Mouse (Mus musculus) MEL-GATA-1-ER (cell line): ENCODE measurements around the gene Jph3.

Experiments
- DNase-seq: peaks from one replicate; pipeline ENCODE4 v3.0.0-alpha.2; 2012; ENCODE audit warnings: low read depth; ENCODE audit errors: extremely low read depth

The Jph3 gene

DNA sequence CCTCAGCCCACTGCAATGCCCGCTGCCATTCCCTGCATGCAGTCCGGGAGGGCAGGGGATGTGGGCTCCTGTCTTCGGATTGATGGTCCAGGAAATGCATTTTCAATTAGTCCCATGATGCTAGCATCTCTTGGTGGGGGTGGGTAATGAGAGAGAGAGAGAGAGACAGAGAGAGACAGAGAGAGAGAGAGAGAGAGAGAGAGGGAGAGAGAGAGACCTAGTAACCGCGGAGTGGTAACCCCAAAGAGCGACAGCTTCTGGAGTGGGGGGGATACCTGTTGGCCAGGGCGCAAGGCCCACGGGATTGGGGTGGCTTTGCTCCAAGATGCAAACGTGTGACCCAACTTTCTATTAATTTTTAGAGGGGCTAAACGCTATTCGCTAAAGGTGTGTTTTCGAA lies at the start of gene Jph3:
TSS of gene Jph3 (plus strand) at position 301 of the 400 bp plus-strand sequence.
- DNase-seq = no peak

DNA sequence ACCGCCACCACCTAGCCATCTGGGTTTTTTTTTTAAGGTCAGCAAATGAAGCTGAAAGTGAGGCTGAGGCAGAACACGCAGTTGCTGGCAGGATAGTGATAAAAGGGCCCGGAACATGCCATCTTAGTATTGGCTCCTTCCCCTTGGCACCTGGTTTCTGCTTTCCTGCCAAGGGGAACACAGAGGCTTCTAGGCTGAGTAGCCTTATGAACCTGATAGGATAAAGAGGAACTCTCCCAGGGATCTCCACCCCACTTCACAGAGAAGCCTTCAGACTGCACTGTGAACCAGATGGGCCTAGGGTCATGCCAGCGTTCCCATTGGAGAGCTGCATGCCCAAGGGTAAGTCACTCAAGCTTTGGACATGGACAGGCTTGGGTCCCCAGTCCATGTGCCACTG lies 48.5 kb upstream of the Jph3 start:
- DNase-seq = no peak

DNA sequence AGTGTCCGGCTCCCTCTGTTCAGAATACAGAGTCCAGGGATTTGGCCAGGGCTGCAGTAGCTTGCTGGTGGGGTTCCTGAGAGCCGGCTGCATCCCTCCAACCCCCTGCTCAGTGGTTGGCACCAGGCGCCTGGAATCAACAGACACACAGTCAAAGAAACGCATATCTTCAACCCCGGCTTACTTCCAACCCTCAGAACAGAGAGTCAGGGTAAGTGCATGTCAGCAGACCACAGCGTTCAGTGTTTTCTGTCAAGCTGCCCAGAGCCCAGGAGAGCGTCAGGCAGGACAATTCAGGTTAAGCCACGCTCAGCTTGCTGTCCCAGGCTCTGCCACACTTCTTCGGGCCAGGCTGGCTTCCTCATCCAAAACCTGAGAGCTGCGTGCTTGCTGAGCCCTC lies 48.0 kb upstream of the Jph3 start:
- no peak for DNase-seq

DNA sequence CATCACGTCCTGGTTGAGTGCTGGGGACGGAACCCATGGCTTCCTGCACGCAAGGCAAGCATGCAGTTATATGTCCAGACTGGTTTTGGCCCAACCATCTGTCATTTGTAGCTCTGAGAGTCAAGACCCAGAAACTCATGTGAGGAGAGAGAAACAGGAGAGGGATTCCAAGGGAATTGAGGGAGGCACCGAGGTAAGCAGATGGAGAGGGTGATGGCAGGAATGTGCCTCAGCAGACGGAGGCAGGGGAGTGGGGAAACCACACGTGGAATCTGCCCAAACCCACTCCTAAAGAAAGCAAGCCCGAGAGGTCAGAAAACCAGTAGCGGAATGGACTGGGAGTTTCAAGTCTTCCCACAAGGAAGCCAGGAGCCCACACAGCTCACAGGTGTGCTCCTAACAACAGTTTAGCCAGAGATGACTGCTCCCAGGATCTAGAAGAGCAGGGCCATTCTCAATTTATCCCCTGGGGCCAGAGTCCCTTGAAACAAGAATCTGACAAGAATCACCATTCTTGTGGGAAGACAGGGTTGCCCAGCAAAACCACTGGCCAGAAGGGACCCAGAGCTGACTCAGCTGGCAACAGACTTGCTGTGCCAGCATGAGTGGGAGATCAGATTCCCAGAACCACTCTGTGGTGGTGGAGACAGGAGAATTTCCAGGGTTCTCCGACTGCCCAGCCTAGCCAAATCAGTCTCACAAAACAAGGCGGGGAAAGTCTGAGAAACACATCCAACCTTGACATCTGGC lies 46.2 kb upstream of the Jph3 start:
- DNase-seq = no peak

DNA sequence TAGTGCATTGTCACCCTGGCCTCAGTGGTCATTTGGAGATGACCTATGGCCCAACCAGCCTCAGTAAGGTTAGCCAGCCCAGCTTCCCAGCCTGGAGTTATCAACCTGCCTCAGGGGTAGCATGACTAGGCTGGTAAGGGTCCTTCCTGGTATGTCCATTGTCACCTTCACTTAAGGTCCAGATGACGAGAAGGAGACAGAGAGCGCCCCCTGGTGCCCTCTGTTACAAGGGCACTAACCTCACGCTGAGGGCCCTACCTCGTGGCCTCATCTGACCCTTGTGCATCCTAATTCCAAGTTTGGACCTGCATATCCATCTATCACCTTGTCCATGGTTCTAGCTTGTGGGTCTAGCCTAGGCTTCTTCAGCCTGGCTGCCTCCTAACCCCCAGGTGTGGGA lies 44.0 kb upstream of the Jph3 start:
- DNase-seq = no peak

DNA sequence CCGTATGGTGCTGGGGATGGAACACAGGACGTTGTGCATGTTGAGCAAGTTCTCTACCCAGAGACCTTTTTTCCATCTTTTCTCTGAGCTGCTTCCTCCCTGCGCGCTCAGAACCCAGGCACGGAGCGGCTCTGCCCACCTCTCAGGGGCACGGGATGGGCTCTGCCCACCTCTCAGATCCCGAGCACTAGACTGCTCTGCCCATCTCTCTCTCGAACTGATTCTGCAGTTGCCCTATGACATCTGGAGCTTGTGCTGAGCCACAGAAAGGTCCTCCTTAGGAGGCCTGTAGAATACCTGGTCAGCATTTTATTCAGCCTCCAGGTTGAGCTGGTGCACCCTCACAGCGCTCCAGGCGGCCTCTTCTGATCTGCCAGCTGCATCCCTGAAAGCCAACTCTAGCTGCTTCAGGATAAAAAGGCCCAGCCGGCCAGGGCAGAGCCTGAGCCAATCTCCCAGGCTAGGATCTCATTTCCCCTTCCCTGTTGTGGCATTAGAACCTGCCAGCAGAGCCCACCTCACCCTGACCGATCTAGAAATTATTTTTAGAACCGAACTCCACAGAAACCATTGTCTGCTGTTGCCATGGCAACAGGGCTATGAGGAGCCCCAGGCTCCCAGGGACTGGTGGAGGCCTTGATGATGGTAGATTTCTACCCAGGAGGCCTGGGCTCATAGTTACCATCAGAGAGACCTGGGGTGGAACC lies 41.8 kb upstream of the Jph3 start:
- no peak for DNase-seq

DNA sequence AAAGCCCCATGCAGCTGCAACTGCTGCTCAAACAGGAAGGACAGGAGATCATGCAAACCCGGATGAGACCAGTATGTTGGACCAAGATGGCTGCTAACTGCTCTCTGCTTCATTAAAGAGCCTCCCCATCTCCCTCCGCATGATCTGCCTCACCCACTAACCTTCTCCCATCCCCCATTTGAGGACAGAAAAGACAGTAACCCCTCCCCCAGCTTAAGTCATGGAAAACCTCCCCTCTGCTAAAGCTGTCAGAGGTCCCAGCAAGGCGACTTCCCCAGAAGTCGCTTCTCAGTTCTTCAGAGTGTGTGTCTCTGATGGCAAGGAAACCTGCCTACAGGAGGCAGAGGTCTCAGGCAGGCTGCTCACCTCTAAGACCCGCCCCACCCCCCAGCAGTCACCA lies 40.9 kb upstream of the Jph3 start:
- DNase-seq = no peak

DNA sequence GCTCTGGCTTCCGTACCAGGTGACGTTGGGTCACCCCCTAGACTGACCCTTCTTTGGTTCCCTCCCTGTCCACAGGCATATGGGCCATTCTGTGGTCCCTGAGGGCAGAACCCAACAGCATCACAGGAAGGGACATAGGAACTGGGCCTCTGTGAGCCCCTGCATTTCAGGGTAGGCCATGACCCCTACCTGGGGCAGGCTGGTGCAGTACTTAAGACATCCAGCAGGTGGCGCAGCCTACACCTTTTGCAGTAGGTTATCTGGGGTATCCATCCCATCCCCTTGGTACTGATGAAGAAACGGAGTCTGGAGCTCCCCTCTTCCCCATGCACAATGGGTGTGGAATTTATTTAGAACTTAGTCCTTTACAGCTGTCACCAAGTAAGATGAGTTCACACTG lies 35.0 kb upstream of the Jph3 start:
- DNase-seq = no peak

DNA sequence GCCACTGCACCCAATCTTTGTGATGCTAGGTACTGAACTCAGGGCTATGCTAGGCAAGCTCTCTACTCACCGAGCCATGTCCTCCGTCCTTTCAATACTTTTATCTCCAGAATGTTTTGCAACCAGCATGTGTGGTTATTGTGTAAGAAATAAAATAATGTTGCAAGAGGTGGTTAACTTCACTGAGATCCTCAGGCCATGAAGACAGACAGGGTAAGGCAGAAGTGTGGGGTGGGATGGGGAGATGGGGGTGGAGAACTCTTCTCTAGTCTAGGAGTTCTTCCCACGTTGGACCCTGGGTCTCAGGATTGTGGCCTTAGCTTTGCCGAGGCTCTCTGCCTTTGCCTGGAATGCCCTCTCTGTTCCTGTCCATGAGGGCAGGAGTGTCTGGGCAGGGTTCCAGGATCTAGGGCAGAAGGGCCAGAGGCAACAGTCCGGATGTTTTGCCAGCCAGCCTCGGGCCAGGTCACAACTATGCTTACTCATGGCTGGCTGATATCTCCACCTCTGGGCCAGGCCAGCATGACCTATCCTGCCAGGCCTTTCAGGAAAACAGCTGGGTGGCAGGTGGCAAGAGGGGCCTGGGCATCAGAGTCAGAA lies 33.7 kb upstream of the Jph3 start:
- DNase-seq = no peak

DNA sequence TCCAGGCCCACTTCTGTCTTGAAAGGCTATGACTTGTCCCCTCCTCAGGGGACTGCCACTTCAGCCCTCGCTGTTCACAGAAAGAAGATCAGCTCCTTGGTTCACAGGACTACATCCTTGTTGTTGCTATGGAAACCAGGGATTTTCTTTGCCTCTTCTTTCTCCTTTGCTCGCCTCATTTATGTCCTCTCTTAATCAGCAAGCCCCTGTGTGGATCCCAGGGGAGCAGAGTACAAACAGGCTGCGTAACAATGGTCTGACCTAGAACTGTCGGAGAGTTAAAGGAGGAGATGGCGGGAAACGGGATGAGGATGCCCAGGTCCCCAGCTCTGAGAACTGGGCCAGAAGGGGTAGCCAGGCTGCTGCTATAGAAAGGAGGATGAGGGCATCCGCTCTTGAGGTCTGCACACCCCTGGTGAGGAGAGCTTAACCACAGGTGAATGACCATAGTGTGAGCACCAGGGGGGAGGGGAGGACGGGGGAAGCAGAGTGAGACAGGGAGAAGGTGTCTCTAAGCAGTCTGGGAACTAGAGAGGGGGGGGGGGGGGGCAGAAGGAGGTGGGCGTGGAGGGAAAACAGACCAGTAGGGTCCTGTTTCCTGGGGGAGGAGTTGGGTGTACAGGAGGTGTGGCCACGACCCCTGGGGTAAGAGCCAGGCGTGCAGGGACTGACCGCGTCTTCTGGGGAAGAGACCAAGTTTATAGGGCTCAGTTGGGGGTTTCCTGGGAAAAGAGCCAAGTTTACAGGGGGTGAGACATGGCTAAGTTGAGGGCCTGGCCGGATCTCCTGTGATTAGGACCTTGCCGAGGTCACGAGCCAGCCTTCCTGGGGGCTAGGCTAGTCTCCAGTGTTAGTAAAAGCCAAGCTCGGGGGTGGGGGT lies 31.4 kb upstream of the Jph3 start:
- DNase-seq = no peak

DNA sequence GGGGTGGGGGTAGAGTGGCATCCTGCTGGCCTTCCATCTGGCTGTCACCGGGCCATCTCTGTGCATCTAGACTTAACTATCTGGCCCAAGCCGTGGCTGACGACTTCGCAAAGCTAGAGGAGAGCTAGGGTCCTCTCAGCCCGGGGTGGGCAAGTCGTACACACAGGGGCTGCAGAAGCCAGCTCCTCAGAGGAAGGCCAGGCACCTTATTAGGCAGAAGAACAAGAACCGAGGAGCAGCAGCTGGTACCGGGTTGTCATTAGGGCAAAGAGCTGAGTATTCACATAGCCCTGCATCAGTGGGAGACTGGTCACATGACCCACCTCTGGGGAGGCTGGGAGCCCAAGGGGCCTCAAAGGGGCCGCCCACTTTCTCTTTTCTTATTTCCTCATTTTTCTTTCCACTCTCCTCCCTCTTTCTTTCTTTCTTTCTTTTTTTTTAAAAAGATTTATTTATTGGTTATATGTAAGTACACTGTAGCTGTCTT lies 30.8 kb upstream of the Jph3 start:
- DNase-seq = no peak

DNA sequence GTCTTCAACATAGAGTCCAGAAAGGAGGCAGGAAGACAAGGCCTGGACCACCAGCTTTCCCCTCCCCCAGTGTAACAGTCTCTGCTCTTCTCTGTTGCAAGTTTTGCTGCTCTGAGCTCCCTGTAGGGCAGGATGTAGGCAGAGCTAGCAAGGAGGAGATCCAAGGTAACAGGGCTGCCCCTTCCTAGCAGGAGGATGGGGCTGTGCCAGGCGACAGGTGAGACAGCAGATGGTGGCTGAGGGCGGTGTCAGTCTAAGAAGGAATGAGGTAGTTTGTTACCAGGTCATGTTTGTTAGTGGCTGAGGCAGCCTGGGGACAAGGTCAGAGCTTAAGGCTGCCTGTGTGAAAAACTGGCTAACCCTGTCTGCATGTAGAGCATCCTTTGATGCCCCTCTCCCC lies 29.5 kb upstream of the Jph3 start:
- DNase-seq = no peak

DNA sequence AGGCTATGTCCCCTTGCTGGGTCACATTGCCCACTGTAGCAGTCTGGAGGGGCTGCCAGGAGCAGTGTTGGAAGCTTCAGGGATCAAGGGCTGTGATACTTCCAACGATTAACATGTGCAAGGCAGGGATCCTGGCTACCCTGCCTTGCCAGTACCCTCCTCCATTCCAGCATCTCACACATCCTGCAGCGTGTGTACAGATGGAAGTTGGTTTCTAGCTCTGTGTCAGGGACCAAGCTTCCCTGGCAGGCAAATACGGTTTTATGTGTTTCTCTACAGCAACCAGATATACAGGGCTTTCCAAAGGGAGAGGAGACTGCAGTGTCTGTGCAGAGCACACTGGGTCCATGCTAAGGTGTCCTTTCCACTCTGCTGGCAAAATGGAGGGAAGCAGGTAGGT lies 24.2 kb upstream of the Jph3 start:
- no peak for DNase-seq

DNA sequence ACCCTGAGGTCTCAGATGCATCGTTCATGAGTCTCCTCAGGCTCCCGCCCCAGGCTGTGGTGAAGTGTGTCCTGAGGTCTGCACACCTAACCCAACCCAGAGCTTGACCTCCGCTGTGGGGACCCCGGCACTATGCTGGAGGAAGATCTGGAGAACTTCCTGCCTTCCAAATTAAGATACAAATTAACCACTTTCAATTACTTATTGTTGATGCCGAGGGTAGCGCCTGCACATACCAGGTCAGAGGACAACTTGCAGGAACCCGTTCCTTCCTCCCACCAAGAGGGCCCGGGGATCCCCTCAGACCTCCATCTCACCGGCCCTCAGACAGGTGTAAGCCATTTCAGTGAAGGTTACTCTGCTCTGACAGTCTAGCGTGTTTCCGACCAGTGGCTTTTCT lies 22.5 kb upstream of the Jph3 start:
- no peak for DNase-seq

DNA sequence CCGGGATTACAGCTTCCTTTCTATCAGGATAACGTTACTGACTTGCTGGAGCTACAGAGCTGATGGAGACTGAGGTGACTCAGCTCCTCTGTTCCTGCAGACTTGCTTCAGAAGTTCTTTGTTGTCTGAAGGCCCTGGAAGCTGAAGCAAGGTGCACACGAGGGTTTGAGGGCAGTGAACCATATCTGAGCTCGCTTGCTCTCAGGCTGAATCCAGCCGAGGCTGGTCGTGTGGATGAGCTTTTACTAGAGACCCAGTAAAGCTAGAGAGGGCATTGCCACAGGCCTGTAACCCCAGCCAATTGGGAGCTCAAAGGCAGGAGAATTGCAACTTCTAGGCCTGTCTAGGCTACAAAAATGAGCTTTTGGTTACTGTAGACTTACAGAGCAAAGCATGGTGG lies 21.0 kb upstream of the Jph3 start:
- no peak for DNase-seq

DNA sequence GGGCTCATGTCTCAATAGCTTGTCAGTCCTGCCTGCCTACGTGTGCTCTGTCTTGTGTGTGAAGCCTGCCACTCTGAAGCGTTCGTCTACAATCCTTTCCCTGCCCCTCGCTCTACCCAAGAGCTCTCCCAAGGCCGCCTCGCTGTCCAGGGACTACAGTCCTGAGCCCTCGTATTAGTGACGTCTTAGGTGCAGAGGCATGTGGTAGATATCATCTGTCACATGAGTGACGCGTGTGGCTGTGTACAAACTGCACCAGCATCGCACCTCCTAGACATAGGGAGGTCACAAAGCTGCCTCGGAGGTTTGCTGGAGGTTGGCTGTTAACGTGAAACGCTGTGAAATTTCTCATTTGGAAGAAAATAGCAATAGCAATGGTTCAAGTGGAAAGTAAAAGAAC lies 11.9 kb upstream of the Jph3 start:
- no peak for DNase-seq

DNA sequence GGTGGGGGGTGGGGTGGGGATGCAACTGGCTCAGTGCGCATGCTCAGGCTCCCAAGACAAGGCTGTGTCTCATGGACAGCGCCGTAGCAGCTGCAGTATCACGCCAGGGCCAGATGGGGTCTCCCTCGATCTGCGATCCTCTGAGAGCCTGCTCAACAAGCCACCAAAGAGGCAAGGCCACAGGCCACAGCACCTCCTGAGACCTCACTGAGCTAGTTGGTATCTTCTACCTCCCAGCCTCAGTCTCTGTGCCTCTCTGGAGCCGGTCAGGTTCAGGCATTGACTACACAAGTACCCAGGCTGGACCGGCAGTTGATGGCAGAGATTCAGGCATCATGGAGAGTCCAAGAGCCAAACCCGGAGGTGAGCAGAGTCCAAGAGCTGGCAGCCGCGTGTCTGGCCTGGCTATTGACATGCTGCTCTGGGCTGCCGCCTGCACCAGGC lies 11.4 kb upstream of the Jph3 start:
- DNase-seq = no peak

DNA sequence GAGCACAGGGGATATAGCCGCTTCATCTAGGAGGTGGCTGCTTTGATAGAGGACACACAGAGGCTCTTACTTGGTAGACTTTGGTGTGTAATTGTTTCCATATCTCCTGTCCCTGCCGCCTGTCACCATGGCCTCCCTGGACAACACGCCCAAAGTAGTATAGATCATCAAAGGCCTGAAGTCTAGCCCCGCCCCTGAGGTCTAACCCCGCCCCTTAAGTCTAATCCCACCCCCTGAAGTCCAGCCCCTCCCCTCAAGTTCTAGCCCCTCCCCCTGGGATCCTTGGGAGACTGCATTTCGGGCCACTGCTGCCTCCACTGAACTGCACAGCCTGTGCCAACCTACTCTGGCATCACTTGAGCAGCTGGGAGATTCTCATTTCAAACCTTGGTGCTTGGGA lies 10.5 kb upstream of the Jph3 start:
- DNase-seq = no peak

DNA sequence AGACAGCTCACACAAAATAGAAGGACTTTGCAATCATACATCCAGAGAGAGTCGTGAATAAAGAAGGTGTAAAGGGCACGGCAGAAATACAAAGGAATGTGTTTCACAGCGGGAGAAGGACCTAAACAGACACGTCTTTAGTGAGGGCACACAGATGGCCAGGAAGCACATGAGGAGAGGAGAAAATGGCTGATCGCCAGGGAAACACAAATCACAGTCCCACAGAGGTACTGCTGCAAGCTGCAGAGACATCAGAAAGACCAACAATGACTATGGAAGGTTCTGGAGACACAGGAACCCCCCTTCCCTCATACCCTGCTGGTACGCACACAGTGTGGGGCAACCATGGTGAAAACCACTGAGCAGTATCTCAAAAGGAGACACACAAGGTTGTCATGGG lies 8.4 kb upstream of the Jph3 start:
- no peak for DNase-seq

DNA sequence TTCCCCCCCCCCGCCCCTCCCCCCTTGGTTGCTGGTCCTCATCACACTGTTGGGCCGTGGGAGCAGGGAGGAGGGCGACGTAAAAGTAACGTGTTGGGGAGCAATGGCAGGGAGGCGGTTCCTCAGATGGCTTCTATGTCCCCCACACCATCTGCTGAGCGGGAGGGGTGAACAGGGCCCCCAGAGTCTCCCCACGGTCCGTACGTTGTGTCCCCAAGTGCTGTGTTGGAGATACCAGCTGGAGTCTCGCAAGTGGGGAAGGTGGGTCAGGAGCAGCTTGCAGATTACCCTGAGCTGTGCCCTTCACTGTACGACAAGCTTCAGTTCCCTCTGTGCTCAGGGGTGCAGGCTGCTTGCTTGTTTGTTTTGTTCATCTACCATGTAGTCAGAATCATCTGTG lies 5.6 kb upstream of the Jph3 start:
- DNase-seq = no peak

DNA sequence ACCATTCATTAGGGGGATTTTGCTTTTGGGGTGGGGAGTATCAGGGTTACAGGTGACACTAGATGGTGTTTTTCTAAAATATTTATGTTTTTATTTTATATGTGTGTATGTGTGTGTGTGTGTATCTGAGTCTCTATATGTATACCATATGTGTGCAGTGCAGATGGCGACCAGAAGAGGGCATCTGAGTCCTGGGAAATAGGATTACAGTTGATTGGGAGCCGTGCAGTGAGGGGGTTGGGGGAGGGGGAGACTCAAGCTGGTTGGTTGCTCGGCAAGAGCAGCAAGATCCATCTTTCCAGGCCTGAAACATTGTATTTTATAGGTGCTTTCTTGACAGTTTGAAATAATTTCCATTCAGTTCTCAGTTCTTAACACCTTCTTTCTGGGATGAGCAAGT lies 2.3 kb upstream of the Jph3 start:
- no peak for DNase-seq

DNA sequence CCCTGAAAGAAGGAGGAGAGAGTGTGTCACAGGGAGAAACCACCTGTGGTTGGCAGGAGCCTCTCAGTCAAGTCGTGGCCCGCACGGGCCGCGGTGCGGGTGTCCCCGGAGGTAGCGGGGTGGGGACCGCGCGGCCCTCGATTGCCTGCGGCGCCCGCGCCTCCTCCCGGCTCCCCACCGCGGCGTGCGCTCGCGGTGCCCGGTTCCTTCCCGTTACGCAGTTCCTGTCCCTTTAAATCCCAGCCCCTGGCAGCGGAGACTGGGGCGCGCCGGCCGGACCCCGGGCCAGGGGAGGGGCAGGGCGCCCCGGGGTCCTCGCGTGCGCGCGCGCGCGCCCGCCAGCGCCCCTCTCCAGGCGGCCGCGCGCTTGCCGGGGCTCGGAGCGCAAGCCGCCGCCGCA lies 331 bp downstream of the Jph3 start:
- DNase-seq = no peak
